ENCODE assay signal across 9 mouse cellular contexts in the genomic region with DNA sequence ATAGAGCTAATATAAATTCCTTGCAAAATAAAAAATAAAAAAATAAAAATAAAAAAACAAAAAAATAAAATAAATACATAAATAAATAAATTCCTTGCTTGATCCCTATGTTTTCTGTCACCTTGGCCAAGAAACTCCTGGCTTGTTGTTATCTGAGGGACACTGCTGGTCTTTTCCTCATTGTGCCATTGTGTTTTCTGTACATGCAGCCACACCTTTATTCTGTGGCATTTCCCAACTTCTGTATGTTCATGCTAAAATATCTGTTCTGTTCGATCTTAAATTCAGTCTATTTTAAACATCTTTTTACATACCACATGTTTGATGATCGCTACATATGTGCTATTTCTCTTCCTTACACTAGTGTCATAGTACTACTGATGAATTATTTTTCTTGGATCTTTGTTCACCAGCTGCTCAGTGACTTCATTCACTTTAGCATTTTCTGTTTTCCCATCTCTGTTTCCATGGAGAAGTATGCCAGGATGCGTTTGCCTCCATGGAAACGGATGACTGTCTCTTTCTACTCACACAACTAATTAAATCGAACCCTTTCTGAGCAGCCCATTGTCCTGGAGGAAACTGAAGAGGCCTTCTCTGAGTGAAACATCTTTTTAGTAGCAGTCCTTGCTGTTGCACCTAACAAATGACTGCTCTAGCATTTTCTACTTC. TPM values are rescaled to one million over a fixed set of nuclear protein-coding genes. Genes with fewer than 3 reads are reported as not detected.
A peak's percentile ranks its signal among the peaks of the same experiment; 100 is the strongest.
DNase-seq lines count a peak whose midpoint lies in the region; ATAC-seq lines count a peak whose summit lies in the region.
"Had no signal": no experiment of that assay in that cellular context is flagged by ENCODE, and none has a peak within 500 bp of the region (broad histone marks: within the 10 kb centered on the region; RNA-seq: fewer than 3 reads in every experiment).

No protein-coding gene starts in this region.

- H3K4me1 ChIP-seq in forebrain, embryonic 14.5 days (ENCODE audit: control insufficient read depth, insufficient read depth, low read length) = no peaks in the 10 kb centered on the region; the same call in 1 of the 2 replicates
- no peaks in the 10 kb centered on the region for H3K4me1 ChIP-seq in neural tube, embryonic 12.5 days
- H3K4me1 ChIP-seq in kidney, embryonic 15.5 days = no peaks in the 10 kb centered on the region

- H3K4me3 ChIP-seq in forebrain, embryonic 14.5 days (ENCODE audit: low read depth, low read length) = no peak overlapping the region
- H3K4me3 ChIP-seq in neural tube, embryonic 12.5 days = no peak overlapping the region
- H3K4me3 ChIP-seq in kidney, embryonic 15.5 days (replicated peaks) = no peak overlapping the region
- H3K4me3 ChIP-seq: myocyte had no signal

- DNase-seq in embryo, embryonic 10 days (ENCODE audit: low spot score) = peak; percentile 65
- DNase-seq in forebrain, embryonic 14.5 days (ENCODE audit: low spot score) = peak; percentile 87
- DNase-seq in layer of hippocampus, adult 9-10 months (ENCODE audit: low spot score) = peak; percentile 55
- no peak for DNase-seq in cerebellum, adult 8-10 months
- no peak for DNase-seq in heart, postnatal 25 days (ENCODE audit: low spot score)
- DNase-seq: lung, adult 18-20 months had no signal

- H3K36me3 ChIP-seq in forebrain, embryonic 14.5 days (ENCODE audit: control insufficient read depth, insufficient read depth, low read length) = no peaks in the 10 kb centered on the region
- no peaks in the 10 kb centered on the region for H3K36me3 ChIP-seq in neural tube, embryonic 12.5 days
- peaks cover 27% of the 10 kb centered on the region for H3K36me3 ChIP-seq in kidney, embryonic 15.5 days

- H3K27ac ChIP-seq in forebrain, embryonic 14.5 days (ENCODE audit: low read depth, low read length) = peak overlapping the region; percentile 59
- H3K27ac ChIP-seq in neural tube, embryonic 12.5 days = no peak overlapping the region
- H3K27ac ChIP-seq in kidney, embryonic 15.5 days = no peak overlapping the region

- peak; percentile 80 for ATAC-seq in forebrain, embryonic 14.5 days
- peak; percentile 87 for ATAC-seq in neural tube, embryonic 12.5 days (ENCODE audit: low FRiP score, low read depth)
- no peak for ATAC-seq in kidney, embryonic 15.5 days (replicated peaks; ENCODE audit: low FRiP score)

- intact Hi-C loops in heart, postnatal 25 days (cut with DNase I) = no loop called here

- H3K4me2 ChIP-seq in forebrain, embryonic 14.5 days (ENCODE audit: low read length) = no peak overlapping the region
- H3K4me2 ChIP-seq in neural tube, embryonic 12.5 days (replicated peaks) = no peak overlapping the region
- H3K4me2 ChIP-seq in kidney, embryonic 15.5 days = no peak overlapping the region

- no peaks in the 10 kb centered on the region for H3K27me3 ChIP-seq in forebrain, embryonic 14.5 days (replicated peaks; ENCODE audit: control insufficient read depth, insufficient read depth, low read length)
- H3K27me3 ChIP-seq in neural tube, embryonic 12.5 days (replicated peaks) = no peaks in the 10 kb centered on the region
- no peaks in the 10 kb centered on the region for H3K27me3 ChIP-seq in kidney, embryonic 15.5 days

- no peaks in the 10 kb centered on the region for H3K9me3 ChIP-seq in forebrain, embryonic 14.5 days (replicated peaks; ENCODE audit: control insufficient read depth, low read length)
- no peaks in the 10 kb centered on the region for H3K9me3 ChIP-seq in neural tube, embryonic 12.5 days
- H3K9me3 ChIP-seq in kidney, embryonic 15.5 days (replicated peaks) = no peaks in the 10 kb centered on the region

- 20% methylated on average over 5 of the region's 5 CpGs for WGBS in forebrain, embryonic 14.5 days
- WGBS in neural tube, embryonic 12.5 days = 33% methylated on average over 5 of the region's 5 CpGs
- 86% methylated on average over 5 of the region's 5 CpGs for WGBS in kidney, embryonic 15.5 days

- H3K9ac ChIP-seq in forebrain, embryonic 14.5 days (ENCODE audit: low read length) = no peak overlapping the region
- H3K9ac ChIP-seq in neural tube, embryonic 12.5 days = no peak overlapping the region
- H3K9ac ChIP-seq in kidney, embryonic 15.5 days = no peak overlapping the region

RNA-seq across cellular contexts. Expression of gene Invs, which starts 7.7 kb away (rescaled TPM):
- 3.1 and 3.6 TPM in 2 replicates for polyA plus RNA-seq in forebrain, embryonic 14.5 days (2014; fragmentation: Nextera tagmentation; extraction: Ambion mirVana)
- polyA plus RNA-seq in neural tube, embryonic 12.5 days (2016; fragmentation: Nextera tagmentation; extraction: Ambion mirVana) = 8.5 and 10.3 TPM in 2 replicates
- polyA plus RNA-seq in kidney, embryonic 15.5 days (2015; fragmentation: Nextera tagmentation; extraction: Ambion mirVana) = 11.0 and 11.8 TPM in 2 replicates
- 1 to 10 TPM; 3.3 to 3.9 TPM for total RNA-seq in heart, postnatal 25 days (2021)

RNA-seq across cellular contexts. Expression of gene Erp44, which starts 7.9 kb away (rescaled TPM):
- 58.3 and 65.0 TPM in 2 replicates for polyA plus RNA-seq in forebrain, embryonic 14.5 days (2014; fragmentation: Nextera tagmentation; extraction: Ambion mirVana)
- polyA plus RNA-seq in neural tube, embryonic 12.5 days (2016; fragmentation: Nextera tagmentation; extraction: Ambion mirVana) = 70.2 and 71.3 TPM in 2 replicates
- 93.1 and 101 TPM in 2 replicates for polyA plus RNA-seq in kidney, embryonic 15.5 days (2015; fragmentation: Nextera tagmentation; extraction: Ambion mirVana)
- 10 to 100 TPM; 32.7 to 33.8 TPM for total RNA-seq in heart, postnatal 25 days (2021)

Comparison
In these comparisons a context has a peak if more than half of its experiments do, and no peak if none do; other contexts are left out.
1. DNase-seq: peak in embryo, embryonic 10 days (single experiment), forebrain, embryonic 14.5 days (single experiment) and layer of hippocampus, adult 9-10 months (single experiment); none in cerebellum, adult 8-10 months (single experiment) and heart, postnatal 25 days (single experiment).